Comparison of ENCODE assay signal across 8 mouse cellular contexts in genomic region chrX:51076744-51077143, GRCm38 (mm10). TPM values are rescaled to one million over a fixed set of nuclear protein-coding genes. Genes with fewer than 3 reads are reported as not detected.
A peak's percentile ranks its signal among the peaks of the same experiment; 100 is the strongest.
DNase-seq lines count a peak whose midpoint lies in the region; ATAC-seq and TF ChIP-seq lines count a peak whose summit lies in the region.

No protein-coding gene starts in this region.

- no peaks in the 10 kb centered on the region for H3K27me3 ChIP-seq in stomach, postnatal 0 days (ENCODE audit: control insufficient read depth, insufficient read depth, low read length)

- WGBS in stomach, postnatal 0 days, result 42% methylated on average over 3 of the region's 3 CpGs

- TF ChIP-seq CTCF in stomach, postnatal 0 days (IDR thresholded peaks at IDR 0.05; ENCODE audit: low read depth), result peak; percentile 67

- no peaks in the 10 kb centered on the region for H3K36me3 ChIP-seq in stomach, postnatal 0 days (ENCODE audit: control insufficient read depth, insufficient read depth, low read length)

- no peak overlapping the region for H3K27ac ChIP-seq in stomach, postnatal 0 days (replicated peaks)

- H3K4me2 ChIP-seq in stomach, postnatal 0 days (replicated peaks; ENCODE audit: low read depth), result no peak overlapping the region

- no peak overlapping the region for H3K9ac ChIP-seq in stomach, postnatal 0 days (ENCODE audit: low read length)

- ATAC-seq in stomach, postnatal 0 days (ENCODE audit: low FRiP score, low TSS enrichment), result no peak

- DNase-seq in heart, adult 18-20 months, result peak; percentile 1 to 24
- no peak for DNase-seq in heart, adult 9 months (ENCODE audit: low spot score in 2 of 2)
- DNase-seq in ovary, postnatal 14 days (ENCODE audit: low spot score), result peak; percentile 9
- DNase-seq in ovary, adult 18-20 months (ENCODE audit: low spot score), result no peak
- DNase-seq in ZHBTc4 (ENCODE audit: low read depth, low spot score), result peak; percentile 18
- peak; percentile 35 for DNase-seq in kidney, postnatal 10 days
- peak; percentile 30 for DNase-seq in stomach, postnatal 0 days (ENCODE audit: low spot score)
- DNase-seq in layer of hippocampus, postnatal 36 days, result no peak

- no peaks in the 10 kb centered on the region for H3K4me1 ChIP-seq in stomach, postnatal 0 days (replicated peaks; ENCODE audit: control insufficient read depth, insufficient read depth)

- TF ChIP-seq EP300 in stomach, postnatal 0 days (optimal IDR thresholded peaks at IDR 0.05), result no peak

- no peaks in the 10 kb centered on the region for H3K9me3 ChIP-seq in stomach, postnatal 0 days (ENCODE audit: control insufficient read depth, low read length)

- no peak overlapping the region for H3K4me3 ChIP-seq in stomach, postnatal 0 days (ENCODE audit: low read depth, low read length)

RNA-seq across cellular contexts. Expression of gene Rap2c, which starts 58.9 kb away (rescaled TPM):
- 10 to 100 TPM; 21.8 to 25.6 TPM for total RNA-seq in heart, adult 18-20 months (2021)
- 10.7 and 11.2 TPM in 2 replicates for polyA plus RNA-seq in stomach, postnatal 0 days (2015; fragmentation: Nextera tagmentation; extraction: Ambion mirVana)
- total RNA-seq in layer of hippocampus, postnatal 36 days (2021), result 10 to 100 TPM; 26.1 to 28.6 TPM

Comparison
In these comparisons a context has a peak if more than half of its experiments do, and no peak if none do; other contexts are left out.
1. DNase-seq: peak in heart, adult 18-20 months (2 of 2), ovary, postnatal 14 days (single experiment), ZHBTc4 (single experiment), kidney, postnatal 10 days (single experiment) and stomach, postnatal 0 days (single experiment); none in heart, adult 9 months (0 of 2), ovary, adult 18-20 months (single experiment) and layer of hippocampus, postnatal 36 days (0 of 2).